Mouse (Mus musculus) ES-Bruce4 (cell line): ENCODE results near the gene Nadk2.

ENCODE experiments used
- CTCF ChIP-seq: IDR thresholded peaks from one replicate; pipeline ENCODE4 v1.8.1; 2011; ENCODE audit warnings: low read depth, low read length
- EP300 ChIP-seq: IDR thresholded peaks from 2 replicates; pipeline ENCODE4 v1.6.1; 2011; ENCODE audit warnings: low read depth, low read length; ENCODE audit not compliant: insufficient read depth

DNA sequence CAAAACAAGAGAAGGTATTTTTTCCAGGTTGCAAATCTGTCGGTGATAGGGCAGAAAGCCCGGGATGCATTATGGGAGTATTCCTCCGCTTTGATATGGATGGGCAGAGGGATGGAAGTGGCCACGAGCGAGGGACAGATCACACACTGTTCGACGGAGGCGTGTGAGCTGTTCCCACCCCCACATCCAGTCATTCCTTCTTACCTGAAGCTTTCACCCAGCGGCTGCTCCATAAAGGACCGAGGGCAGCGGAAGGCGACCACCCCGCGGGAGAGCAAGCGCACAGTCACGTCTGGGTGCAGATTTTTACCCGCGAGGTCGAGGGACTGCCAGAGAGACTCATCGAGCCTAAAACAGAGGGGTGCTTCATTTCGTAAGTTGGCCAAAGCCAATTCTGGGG is 53.8 kb downstream of the Nadk2 start:
- TF ChIP-seq EP300 (no peak), CTCF (no peak)
